ENCODE assay signal across 7 mouse cellular contexts in the genomic region with DNA sequence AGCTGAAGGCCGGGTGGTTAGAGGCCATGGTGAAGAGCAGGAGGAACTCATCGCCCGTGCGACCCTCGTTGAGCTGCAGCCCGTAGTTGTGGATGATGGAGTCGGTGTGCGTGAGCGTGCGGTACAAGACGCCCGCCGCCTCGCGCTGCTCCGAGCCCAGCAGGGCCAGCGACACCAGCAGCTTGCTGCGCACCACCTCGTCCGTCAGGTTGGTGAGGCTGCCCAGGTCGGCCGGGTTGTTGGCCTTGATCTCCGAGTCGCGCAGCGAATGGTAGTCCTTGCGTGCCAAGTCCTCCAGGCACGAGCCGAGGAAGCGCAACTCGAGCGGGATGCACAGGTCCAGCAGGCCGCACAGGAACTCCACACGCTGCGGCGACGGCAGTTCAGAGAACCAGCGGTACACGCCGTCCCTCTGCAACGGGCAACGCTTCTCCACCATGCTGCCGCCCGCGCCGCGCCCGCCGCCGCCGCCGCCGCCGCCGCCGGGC. TPM values are rescaled to one million over a fixed set of nuclear protein-coding genes. Genes with fewer than 3 reads are reported as not detected.
DNase-seq lines count a peak whose midpoint lies in the region; ATAC-seq lines count a peak whose summit lies in the region.

No protein-coding gene starts in this region.

- peak overlapping the region; percentile 98 for H3K4me2 ChIP-seq in kidney, embryonic 16.5 days (replicated peaks; ENCODE audit: low read depth, low read length)

- H3K9me3 ChIP-seq in kidney, embryonic 16.5 days (ENCODE audit: low read length), result no peaks in the 10 kb centered on the region
- H3K9me3 ChIP-seq in midbrain, embryonic 10.5 days (replicated peaks), result no peaks in the 10 kb centered on the region

- no peak for ATAC-seq in kidney, embryonic 16.5 days (ENCODE audit: low FRiP score, low TSS enrichment)

- no peaks in the 10 kb centered on the region for H3K27me3 ChIP-seq in kidney, embryonic 16.5 days (ENCODE audit: insufficient read depth, low read length)
- H3K27me3 ChIP-seq in midbrain, embryonic 10.5 days (ENCODE audit: low read depth, poor library complexity, severe bottlenecking), result peaks cover 5% of the 10 kb centered on the region

- H3K9ac ChIP-seq in kidney, embryonic 16.5 days (replicated peaks; ENCODE audit: low read length), result peak overlapping the region; percentile 81

- H3K27ac ChIP-seq in kidney, embryonic 16.5 days (ENCODE audit: low read length), result no peak overlapping the region
- H3K27ac ChIP-seq in midbrain, embryonic 10.5 days (replicated peaks), result peak overlapping the region; percentile 84

- WGBS in kidney, embryonic 16.5 days, result 0% methylated on average over 40 of the region's 56 CpGs
- WGBS in midbrain, embryonic 10.5 days, result 5% methylated on average over 56 of the region's 56 CpGs

- peak; percentile 73 for DNase-seq in 3134 (ENCODE audit: extremely low read depth, insufficient read length, low spot score)
- DNase-seq in ES-CJ7 (ENCODE audit: low read depth, low spot score), result peak; percentile 39
- DNase-seq in cerebellum, postnatal 14 days, result peak; percentile 76 to 79
- peak; percentile 58 for DNase-seq in gastrocnemius, postnatal 10 days
- peak; percentile 70 for DNase-seq in midbrain, embryonic 10.5 days (ENCODE audit: low spot score)
- peak; percentile 72 for DNase-seq in testis, postnatal 14 days (ENCODE audit: low spot score)

- H3K36me3 ChIP-seq in kidney, embryonic 16.5 days (ENCODE audit: insufficient read depth, low read length), result peaks cover 7% of the 10 kb centered on the region; the same call in 1 of the 2 replicates
- peaks cover 26% of the 10 kb centered on the region for H3K36me3 ChIP-seq in midbrain, embryonic 10.5 days

- H3K4me3 ChIP-seq in kidney, embryonic 16.5 days (ENCODE audit: low read length), result peak overlapping the region; percentile 86
- H3K4me3 ChIP-seq in midbrain, embryonic 10.5 days, result peak overlapping the region; percentile 92

- H3K4me1 ChIP-seq in kidney, embryonic 16.5 days (ENCODE audit: insufficient read depth, low read length), result peaks cover 54% of the 10 kb centered on the region
- H3K4me1 ChIP-seq in midbrain, embryonic 10.5 days, result peaks cover 72% of the 10 kb centered on the region

RNA-seq across cellular contexts. Expression of gene Zcchc14, which starts 0.8 kb away (rescaled TPM):
- 10 to 100 TPM; 25.0 to 33.1 TPM for total RNA-seq in gastrocnemius, postnatal 10 days (2021)
- polyA plus RNA-seq in kidney, embryonic 16.5 days (2015; fragmentation: Nextera tagmentation; extraction: Ambion mirVana), result 16.4 and 17.8 TPM in 2 replicates
- 14.9 and 18.6 TPM in 2 replicates for polyA plus RNA-seq in midbrain, embryonic 10.5 days (2016; fragmentation: Nextera tagmentation; extraction: Ambion mirVana)
